Mouse (Mus musculus): Measurements from ENCODE around the gene Srarp. TPM values are rescaled to one million over a fixed set of nuclear protein-coding genes. Genes with fewer than 3 reads are reported as not detected.

Gene Srarp
- polyA plus RNA-seq, 1 experiment from 2014 or later: 0.62 TPM

DNA sequence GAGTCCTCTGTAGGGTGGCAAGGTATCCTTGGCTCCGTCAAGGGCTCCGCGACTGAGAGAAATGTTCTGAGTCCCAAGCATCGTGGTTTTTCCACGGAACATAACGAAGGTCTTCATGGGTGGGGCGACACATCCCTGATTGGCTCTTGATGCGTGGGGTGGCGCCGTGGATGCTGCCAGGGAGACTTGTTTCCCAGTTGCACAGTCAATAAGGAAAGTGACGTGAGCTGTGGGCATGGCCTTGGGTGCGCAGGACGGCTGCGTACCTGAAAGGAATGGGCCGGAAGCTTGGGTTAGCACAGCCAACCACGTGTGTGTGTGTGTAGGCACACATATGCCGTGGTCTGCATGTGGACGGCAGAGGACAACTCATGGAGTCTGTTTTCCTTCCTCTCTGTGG, 2.7 kb downstream of the Srarp start:
- no peak for ATAC-seq
- Histone ChIP-seq H3K9ac (ENCODE audit: low read depth, low read length) (no peak overlapping the region), H3K36me3 (ENCODE audit: control insufficient read depth, insufficient read depth, low read length) (no peaks in the 10 kb centered on the region), H3K4me1 (ENCODE audit: control insufficient read depth, insufficient read depth, low read length) (no peaks in the 10 kb centered on the region), H3K4me3 (ENCODE audit: low read depth, low read length) (no peak overlapping the region), H3K9me3 (replicated peaks; ENCODE audit: control insufficient read depth, low read length, poor library complexity, severe bottlenecking) (no peaks in the 10 kb centered on the region), H3K27me3 (ENCODE audit: control insufficient read depth, insufficient read depth, low read depth, low read length) (no peaks in the 10 kb centered on the region; the same call in 1 of the 2 replicates), H3K4me2 (ENCODE audit: low read length) (no peak overlapping the region), H3K27ac (ENCODE audit: low read length) (no peak overlapping the region)
- WGBS: 80% methylated on average over 18 of the region's 18 CpGs

- Histone ChIP-seq H3K4me3 (ENCODE audit: low read depth, low read length) (no peak overlapping the region), H3K4me1 (ENCODE audit: control insufficient read depth, insufficient read depth, low read length) (no peaks in the 10 kb centered on the region), H3K9ac (ENCODE audit: low read depth, low read length) (no peak overlapping the region), H3K27ac (ENCODE audit: low read length) (no peak overlapping the region), H3K27me3 (ENCODE audit: control insufficient read depth, insufficient read depth, low read depth, low read length) (no peaks in the 10 kb centered on the region; the same call in 1 of the 2 replicates), H3K36me3 (ENCODE audit: control insufficient read depth, insufficient read depth, low read length) (no peaks in the 10 kb centered on the region), H3K4me2 (ENCODE audit: low read length) (no peak overlapping the region), H3K9me3 (replicated peaks; ENCODE audit: control insufficient read depth, low read length, poor library complexity, severe bottlenecking) (no peaks in the 10 kb centered on the region)
- ATAC-seq: no peak
- 66% methylated on average over 14 of the region's 14 CpGs for WGBS
Measured at GRCm38 (mm10) chr4:141432666-141433065, 3.2 kb downstream of the Srarp start.

DNA sequence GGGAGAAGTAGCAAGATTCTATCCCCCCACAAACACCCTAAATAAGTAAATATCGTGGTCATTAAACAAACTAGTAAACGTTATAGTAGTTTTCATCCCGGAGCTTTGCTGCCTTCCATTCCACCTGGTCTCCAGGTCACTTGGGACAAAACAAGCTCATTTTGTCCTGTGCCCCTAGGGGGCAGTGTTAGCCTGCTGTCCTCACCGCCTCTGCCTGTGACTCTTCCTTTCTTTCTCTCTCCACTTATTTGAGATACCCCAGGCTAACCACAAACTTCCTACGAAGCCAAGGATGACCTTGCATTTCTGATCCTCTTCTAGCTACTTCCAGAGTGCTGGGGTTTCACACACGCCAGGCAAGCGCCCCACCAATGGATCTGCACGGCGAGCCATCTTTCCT, 4.9 kb downstream of the Srarp start:
- Histone ChIP-seq H3K4me2 (ENCODE audit: low read length) (no peak overlapping the region), H3K9me3 (replicated peaks; ENCODE audit: control insufficient read depth, low read length, poor library complexity, severe bottlenecking) (no peaks in the 10 kb centered on the region), H3K4me1 (ENCODE audit: control insufficient read depth, insufficient read depth, low read length) (peaks cover 5% of the 10 kb centered on the region; the same call in 1 of the 2 replicates), H3K36me3 (ENCODE audit: control insufficient read depth, insufficient read depth, low read length) (no peaks in the 10 kb centered on the region), H3K27me3 (ENCODE audit: control insufficient read depth, insufficient read depth, low read depth, low read length) (no peaks in the 10 kb centered on the region; the same call in 1 of the 2 replicates), H3K4me3 (ENCODE audit: low read depth, low read length) (no peak overlapping the region), H3K9ac (ENCODE audit: low read depth, low read length) (no peak overlapping the region), H3K27ac (ENCODE audit: low read length) (no peak overlapping the region)
- no peak for ATAC-seq
- 42% methylated on average over 9 of the region's 9 CpGs for WGBS

- H3K9ac ChIP-seq (ENCODE audit: low read depth, low read length): no peak overlapping the region
- ATAC-seq: no peak
- no peaks in the 10 kb centered on the region for H3K9me3 ChIP-seq (replicated peaks; ENCODE audit: control insufficient read depth, low read length, poor library complexity, severe bottlenecking)
- no peak overlapping the region for H3K27ac ChIP-seq (ENCODE audit: low read length)
- peaks cover 2% of the 10 kb centered on the region; the same call in 1 of the 2 replicates for H3K27me3 ChIP-seq (ENCODE audit: control insufficient read depth, insufficient read depth, low read depth, low read length)
- H3K4me3 ChIP-seq (ENCODE audit: low read depth, low read length): no peak overlapping the region
- H3K36me3 ChIP-seq (ENCODE audit: control insufficient read depth, insufficient read depth, low read length): no peaks in the 10 kb centered on the region
- H3K4me1 ChIP-seq (ENCODE audit: control insufficient read depth, insufficient read depth, low read length): peaks cover 11% of the 10 kb centered on the region
- no peak overlapping the region for H3K4me2 ChIP-seq (ENCODE audit: low read length)
- WGBS: 48% methylated on average over 9 of the region's 9 CpGs
Measured at GRCm38 (mm10) chr4:141429847-141430246, 6.1 kb downstream of the Srarp start.

GRCm38 (mm10) chr4:141429381-141429780, 6.5 kb downstream of the Srarp start:
- H3K4me2 ChIP-seq (ENCODE audit: low read length): no peak overlapping the region
- H3K36me3 ChIP-seq (ENCODE audit: control insufficient read depth, insufficient read depth, low read length): no peaks in the 10 kb centered on the region
- H3K27ac ChIP-seq (ENCODE audit: low read length): no peak overlapping the region
- no peak for ATAC-seq
- 90% methylated on average over 6 of the region's 6 CpGs for WGBS
- H3K9me3 ChIP-seq (replicated peaks; ENCODE audit: control insufficient read depth, low read length, poor library complexity, severe bottlenecking): no peaks in the 10 kb centered on the region
- no peak overlapping the region for H3K9ac ChIP-seq (ENCODE audit: low read depth, low read length)
- peaks cover 11% of the 10 kb centered on the region for H3K4me1 ChIP-seq (ENCODE audit: control insufficient read depth, insufficient read depth, low read length)
- H3K27me3 ChIP-seq (ENCODE audit: control insufficient read depth, insufficient read depth, low read depth, low read length): peaks cover 3% of the 10 kb centered on the region; the same call in 1 of the 2 replicates
- H3K4me3 ChIP-seq (ENCODE audit: low read depth, low read length): no peak overlapping the region

DNA sequence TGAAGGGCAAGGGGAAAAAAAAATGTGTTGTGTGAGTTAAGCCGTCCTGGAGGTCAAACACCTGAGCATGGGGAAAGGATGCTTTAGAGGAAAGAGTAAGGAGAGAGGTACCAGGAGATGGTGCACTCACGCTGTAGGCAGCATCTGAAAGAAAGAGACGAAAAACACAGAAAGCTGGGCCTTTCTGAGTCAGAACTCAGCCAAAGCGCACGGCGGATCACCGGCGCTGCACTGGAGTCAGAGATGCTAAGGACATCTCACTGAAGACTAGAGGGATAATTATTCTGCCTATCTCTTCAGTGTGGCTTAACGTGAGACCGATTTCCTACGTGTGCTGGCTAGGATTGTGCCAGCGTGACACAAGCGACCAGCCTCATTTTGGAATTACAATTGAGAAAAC, 8.0 kb downstream of the Srarp start:
- WGBS: 86% methylated on average over 13 of the region's 13 CpGs
- no peak for ATAC-seq
- Histone ChIP-seq H3K4me1 (ENCODE audit: control insufficient read depth, insufficient read depth, low read length) (peaks cover 11% of the 10 kb centered on the region), H3K4me3 (ENCODE audit: low read depth, low read length) (no peak overlapping the region), H3K9me3 (replicated peaks; ENCODE audit: control insufficient read depth, low read length, poor library complexity, severe bottlenecking) (no peaks in the 10 kb centered on the region), H3K4me2 (ENCODE audit: low read length) (no peak overlapping the region), H3K36me3 (ENCODE audit: control insufficient read depth, insufficient read depth, low read length) (no peaks in the 10 kb centered on the region), H3K27ac (ENCODE audit: low read length) (no peak overlapping the region), H3K9ac (ENCODE audit: low read depth, low read length) (no peak overlapping the region), H3K27me3 (ENCODE audit: control insufficient read depth, insufficient read depth, low read depth, low read length) (peaks cover 3% of the 10 kb centered on the region; the same call in 1 of the 2 replicates)

- 87% methylated on average over 10 of the region's 10 CpGs for WGBS
Measured at GRCm38 (mm10) chr4:141426796-141427745, 8.8 kb downstream of the Srarp start.

DNA sequence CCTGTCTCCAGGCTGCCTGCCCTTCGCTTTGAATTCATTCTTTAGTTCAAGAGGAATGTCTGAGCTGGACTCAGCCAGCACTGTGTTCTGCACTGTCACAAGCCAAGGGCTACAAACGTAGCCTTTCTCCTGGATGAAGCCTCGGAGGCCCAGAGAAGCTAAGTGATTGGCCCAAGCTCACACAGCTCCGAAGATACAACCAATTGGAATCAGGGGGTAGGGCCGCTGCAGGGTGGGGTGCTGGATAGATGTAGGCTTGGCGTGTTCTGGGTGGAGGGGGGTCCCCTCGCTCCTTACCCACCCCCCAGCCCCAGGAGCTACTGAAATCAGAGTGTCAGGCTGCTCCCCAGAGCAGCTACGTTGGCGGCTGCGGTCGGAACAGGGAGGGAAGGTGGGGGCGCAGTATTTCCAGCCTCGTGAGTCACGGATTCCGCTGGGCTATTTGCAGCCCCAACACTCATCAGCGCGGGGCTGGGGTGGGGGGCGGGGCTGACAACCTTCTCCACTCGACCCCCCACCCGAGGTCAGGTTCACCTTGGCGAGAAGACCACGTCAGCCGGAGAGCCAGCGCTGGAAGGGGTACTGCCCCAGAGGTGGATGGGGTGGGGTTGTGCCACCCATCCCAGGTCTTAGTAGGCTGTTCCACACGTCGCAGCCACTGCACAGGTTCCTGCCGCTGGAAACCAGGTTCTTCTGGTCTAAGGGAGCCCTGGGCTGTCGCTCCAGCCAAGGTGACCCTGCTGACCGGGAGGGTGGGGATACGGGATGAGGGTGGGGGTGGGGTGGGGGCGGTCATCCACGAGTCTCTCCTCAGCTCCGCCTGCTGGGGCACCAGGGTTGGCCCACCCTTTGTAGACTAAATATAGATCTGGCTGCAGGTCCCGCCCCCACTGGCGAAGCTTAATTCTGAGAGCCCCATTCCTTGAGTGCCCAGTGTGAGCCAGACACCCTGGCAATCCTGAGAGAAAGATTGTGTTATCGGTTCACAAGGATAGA, 10.1 kb downstream of the Srarp start:
- peak overlapping the region; percentile 81 for H3K4me2 ChIP-seq (ENCODE audit: low read length)
- ATAC-seq: peak; percentile 95
- H3K27ac ChIP-seq (ENCODE audit: low read length): peak overlapping the region; percentile 4
- H3K36me3 ChIP-seq (ENCODE audit: control insufficient read depth, insufficient read depth, low read length): no peaks in the 10 kb centered on the region
- no peaks in the 10 kb centered on the region for H3K9me3 ChIP-seq (replicated peaks; ENCODE audit: control insufficient read depth, low read length, poor library complexity, severe bottlenecking)
- peaks cover 11% of the 10 kb centered on the region for H3K4me1 ChIP-seq (ENCODE audit: control insufficient read depth, insufficient read depth, low read length)
- H3K27me3 ChIP-seq (ENCODE audit: control insufficient read depth, insufficient read depth, low read depth, low read length): peaks cover 3% of the 10 kb centered on the region; the same call in 1 of the 2 replicates
- peak overlapping the region; percentile 72 for H3K9ac ChIP-seq (ENCODE audit: low read depth, low read length)
- WGBS: 3% methylated on average over 36 of the region's 36 CpGs
- peak overlapping the region; percentile 52 for H3K4me3 ChIP-seq (ENCODE audit: low read depth, low read length)

More at GRCm38 (mm10) chr4:141426796-141427745, 8.8 kb downstream of the Srarp start:
- Histone ChIP-seq H3K27me3 (ENCODE audit: control insufficient read depth, insufficient read depth, low read depth, low read length) (peaks cover 3% of the 10 kb centered on the region; the same call in 1 of the 2 replicates), H3K36me3 (ENCODE audit: control insufficient read depth, insufficient read depth, low read length) (no peaks in the 10 kb centered on the region), H3K4me3 (ENCODE audit: low read depth, low read length) (no peak overlapping the region), H3K9ac (ENCODE audit: low read depth, low read length) (no peak overlapping the region), H3K27ac (ENCODE audit: low read length) (no peak overlapping the region), H3K4me2 (ENCODE audit: low read length) (peak overlapping the region; percentile 81; the same call in 1 of the 2 replicates), H3K9me3 (replicated peaks; ENCODE audit: control insufficient read depth, low read length, poor library complexity, severe bottlenecking) (no peaks in the 10 kb centered on the region), H3K4me1 (ENCODE audit: control insufficient read depth, insufficient read depth, low read length) (peaks cover 11% of the 10 kb centered on the region)
- ATAC-seq: no peak

Data from midbrain, embryonic 16.5 days (tissue).